Mouse (Mus musculus): ENCODE data around the gene Kifc5b. TPM values are rescaled to one million over a fixed set of nuclear protein-coding genes. Genes with fewer than 3 reads are reported as not detected.

Kifc5b gene
- polyA plus RNA-seq, 1 experiment from 2014 or later, result 2.6 TPM

DNA sequence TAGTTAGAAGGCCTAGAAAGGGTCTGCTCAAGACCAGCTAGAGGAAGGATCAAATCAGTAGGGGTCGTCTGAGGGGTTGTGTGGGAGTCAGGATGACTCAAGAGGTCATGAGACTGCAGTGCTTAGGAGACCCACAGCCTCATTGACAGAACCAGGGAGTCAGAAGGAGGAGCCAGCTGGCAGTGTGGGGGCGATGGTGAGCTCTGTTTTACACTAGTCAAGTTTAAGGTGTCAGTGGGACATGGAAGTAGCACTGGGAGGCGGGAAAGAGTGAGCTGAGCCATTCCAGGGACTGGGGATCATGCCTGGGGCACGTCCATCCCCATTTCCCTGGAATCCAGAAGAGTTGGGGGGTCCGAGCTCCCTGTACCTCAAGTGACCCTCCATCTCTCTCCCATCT is 42.0 kb downstream of the Kifc5b start:
- no peak for ATAC-seq
- WGBS, result 76% methylated on average over 4 of the region's 5 CpGs
- Histone ChIP-seq H3K36me3 (ENCODE audit: control insufficient read depth, insufficient read depth, low read length) (peaks cover 60% of the 10 kb centered on the region), H3K9ac (ENCODE audit: low read depth, low read length) (no peak overlapping the region), H3K4me2 (ENCODE audit: low read length) (no peak overlapping the region), H3K4me3 (ENCODE audit: low read length) (no peak overlapping the region), H3K4me1 (ENCODE audit: control insufficient read depth, insufficient read depth, low read depth, low read length) (peaks cover 1% of the 10 kb centered on the region; the same call in 1 of the 2 replicates), H3K27me3 (replicated peaks; ENCODE audit: control insufficient read depth, insufficient read depth, low read length) (no peaks in the 10 kb centered on the region), H3K27ac (ENCODE audit: low read depth, low read length) (no peak overlapping the region), H3K9me3 (ENCODE audit: control insufficient read depth, low read length) (no peaks in the 10 kb centered on the region)

DNA sequence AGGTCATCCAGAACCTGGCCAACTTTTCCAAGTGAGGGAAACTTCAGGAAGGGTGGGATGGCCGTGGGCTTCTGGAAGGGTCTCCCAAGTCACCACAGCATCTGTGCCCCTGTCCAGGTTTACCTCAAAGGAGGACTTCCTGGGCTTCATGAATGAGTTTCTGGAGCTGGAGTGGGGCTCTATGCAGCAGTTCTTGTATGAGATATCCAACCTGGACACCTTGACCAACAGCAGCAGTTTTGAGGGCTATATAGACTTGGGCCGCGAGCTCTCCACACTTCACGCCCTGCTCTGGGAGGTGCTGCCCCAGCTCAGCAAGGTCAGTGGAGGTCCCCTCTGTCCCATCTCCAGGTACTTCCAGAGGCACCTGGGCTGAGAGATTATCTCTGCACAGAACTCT is 42.9 kb downstream of the Kifc5b start:
- no peak overlapping the region for H3K9ac ChIP-seq (ENCODE audit: low read depth, low read length)
- H3K4me3 ChIP-seq (ENCODE audit: low read length), result no peak overlapping the region
- no peaks in the 10 kb centered on the region for H3K9me3 ChIP-seq (ENCODE audit: control insufficient read depth, low read length)
- no peak overlapping the region for H3K4me2 ChIP-seq (ENCODE audit: low read length)
- no peak overlapping the region for H3K27ac ChIP-seq (ENCODE audit: low read depth, low read length)
- H3K27me3 ChIP-seq (replicated peaks; ENCODE audit: control insufficient read depth, insufficient read depth, low read length), result no peaks in the 10 kb centered on the region
- ATAC-seq, result no peak
- H3K4me1 ChIP-seq (ENCODE audit: control insufficient read depth, insufficient read depth, low read depth, low read length), result no peaks in the 10 kb centered on the region
- peaks cover 63% of the 10 kb centered on the region for H3K36me3 ChIP-seq (ENCODE audit: control insufficient read depth, insufficient read depth, low read length)
- WGBS, result 97% methylated on average over 4 of the region's 4 CpGs

DNA sequence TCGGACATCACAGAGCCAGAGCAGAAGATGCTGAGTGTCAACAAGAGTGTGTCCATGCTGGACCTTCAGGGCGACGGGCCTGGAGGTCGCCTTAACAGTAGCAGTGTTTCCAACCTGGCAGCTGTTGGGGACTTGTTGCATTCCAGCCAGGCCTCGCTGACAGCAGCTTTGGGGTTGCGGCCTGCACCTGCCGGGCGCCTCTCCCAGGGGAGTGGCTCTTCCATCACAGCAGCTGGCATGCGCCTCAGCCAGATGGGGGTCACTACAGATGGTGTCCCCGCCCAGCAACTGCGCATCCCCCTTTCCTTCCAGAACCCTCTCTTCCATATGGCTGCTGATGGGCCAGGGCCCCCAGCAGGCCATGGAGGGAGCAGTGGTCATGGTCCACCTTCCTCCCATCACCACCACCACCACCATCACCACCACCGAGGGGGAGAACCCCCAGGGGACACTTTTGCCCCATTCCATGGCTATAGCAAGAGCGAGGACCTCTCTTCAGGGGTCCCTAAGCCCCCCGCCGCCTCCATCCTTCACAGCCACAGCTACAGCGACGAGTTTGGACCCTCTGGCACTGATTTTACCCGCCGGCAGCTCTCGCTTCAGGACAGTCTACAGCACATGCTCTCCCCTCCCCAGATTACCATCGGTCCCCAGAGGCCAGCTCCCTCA is 44.8 kb downstream of the Kifc5b start:
- H3K9me3 ChIP-seq (ENCODE audit: control insufficient read depth, low read length), result no peaks in the 10 kb centered on the region
- peaks cover 67% of the 10 kb centered on the region for H3K36me3 ChIP-seq (ENCODE audit: control insufficient read depth, insufficient read depth, low read length)
- H3K4me3 ChIP-seq (ENCODE audit: low read length), result no peak overlapping the region
- ATAC-seq, result no peak
- no peaks in the 10 kb centered on the region for H3K4me1 ChIP-seq (ENCODE audit: control insufficient read depth, insufficient read depth, low read depth, low read length)
- H3K27me3 ChIP-seq (replicated peaks; ENCODE audit: control insufficient read depth, insufficient read depth, low read length), result no peaks in the 10 kb centered on the region
- no peak overlapping the region for H3K4me2 ChIP-seq (ENCODE audit: low read length)
- no peak overlapping the region for H3K27ac ChIP-seq (ENCODE audit: low read depth, low read length)
- WGBS, result 88% methylated on average over 21 of the region's 21 CpGs
- H3K9ac ChIP-seq (ENCODE audit: low read depth, low read length), result no peak overlapping the region

DNA sequence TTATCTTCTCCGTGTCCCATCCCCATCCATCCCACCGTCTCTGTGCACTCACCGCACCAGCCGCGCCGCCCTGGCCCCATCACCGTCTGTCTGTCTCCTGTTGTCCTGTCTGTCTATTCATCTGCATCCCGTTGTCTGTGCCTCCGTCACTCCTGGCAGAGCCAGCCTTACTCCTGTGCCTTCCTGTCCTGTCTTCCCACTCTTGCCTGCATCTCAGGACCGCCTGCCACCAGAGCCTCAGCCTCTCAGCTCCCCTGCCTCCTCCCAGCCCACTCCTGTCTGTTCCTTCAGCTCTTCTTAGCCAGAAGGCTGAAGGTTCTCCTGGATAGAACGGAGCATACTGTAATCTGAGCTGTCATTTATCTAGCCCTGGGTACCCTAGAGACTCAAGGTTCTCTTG is 50.1 kb downstream of the Kifc5b start:
- Histone ChIP-seq H3K4me1 (ENCODE audit: control insufficient read depth, insufficient read depth, low read depth, low read length) (peaks cover 5% of the 10 kb centered on the region), H3K4me3 (ENCODE audit: low read length) (no peak overlapping the region), H3K27ac (ENCODE audit: low read depth, low read length) (no peak overlapping the region), H3K9me3 (ENCODE audit: control insufficient read depth, low read length) (no peaks in the 10 kb centered on the region), H3K36me3 (ENCODE audit: control insufficient read depth, insufficient read depth, low read length) (peaks cover 36% of the 10 kb centered on the region), H3K9ac (ENCODE audit: low read depth, low read length) (no peak overlapping the region), H3K4me2 (ENCODE audit: low read length) (no peak overlapping the region), H3K27me3 (replicated peaks; ENCODE audit: control insufficient read depth, insufficient read depth, low read length) (no peaks in the 10 kb centered on the region)
- WGBS, result 90% methylated on average over 11 of the region's 11 CpGs
- no peak for ATAC-seq

DNA sequence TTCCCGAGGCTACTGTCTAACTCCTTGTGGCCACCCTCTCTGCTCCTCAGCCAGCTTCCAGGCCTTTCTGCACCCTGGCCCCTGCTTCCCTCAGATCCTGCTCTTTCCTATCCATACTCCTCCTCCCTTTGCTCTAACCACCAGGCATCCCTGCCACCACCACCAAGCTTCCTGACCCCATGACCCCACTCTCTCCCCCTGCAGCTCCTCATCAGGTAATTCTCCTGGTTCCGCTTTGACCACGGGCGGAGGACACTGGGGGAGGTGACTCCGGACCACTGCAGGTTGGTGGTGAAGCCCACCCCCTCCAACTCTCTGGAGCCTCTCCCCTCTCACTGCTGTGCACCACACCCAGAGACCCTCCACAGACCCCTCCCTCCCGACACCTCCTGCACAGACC is 50.6 kb downstream of the Kifc5b start:
- WGBS, result 85% methylated on average over 6 of the region's 6 CpGs

DNA sequence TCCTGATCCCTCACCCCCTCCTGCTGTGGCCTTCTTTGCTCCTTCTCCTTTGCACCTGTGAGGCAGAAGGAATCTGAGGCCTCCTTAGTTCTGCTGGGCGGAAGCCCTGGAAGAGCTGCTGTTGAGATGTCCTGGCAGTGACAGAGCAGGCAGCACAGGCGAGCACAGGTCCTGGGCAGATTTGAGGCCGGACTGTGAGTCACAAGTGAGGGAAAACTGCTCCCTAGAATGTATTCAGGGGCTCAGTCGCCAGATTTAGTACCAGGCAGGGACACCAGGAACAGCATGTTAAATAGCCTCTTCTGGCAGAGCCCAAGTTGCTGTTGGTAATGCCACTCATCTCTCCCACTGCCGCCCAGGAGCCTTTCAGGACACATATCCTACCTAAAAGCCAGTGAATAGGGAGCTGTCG is 51.3 kb downstream of the Kifc5b start:
- 74% methylated on average over 6 of the region's 6 CpGs for WGBS
- Histone ChIP-seq H3K4me1 (ENCODE audit: control insufficient read depth, insufficient read depth, low read depth, low read length) (peaks cover 10% of the 10 kb centered on the region), H3K27me3 (replicated peaks; ENCODE audit: control insufficient read depth, insufficient read depth, low read length) (no peaks in the 10 kb centered on the region), H3K27ac (ENCODE audit: low read depth, low read length) (no peak overlapping the region), H3K36me3 (ENCODE audit: control insufficient read depth, insufficient read depth, low read length) (peaks cover 26% of the 10 kb centered on the region), H3K9ac (ENCODE audit: low read depth, low read length) (no peak overlapping the region), H3K9me3 (ENCODE audit: control insufficient read depth, low read length) (no peaks in the 10 kb centered on the region), H3K4me3 (ENCODE audit: low read length) (no peak overlapping the region), H3K4me2 (ENCODE audit: low read length) (no peak overlapping the region)
- ATAC-seq, result no peak

More for the DNA sequence above, 50.6 kb downstream of the Kifc5b start:
- Histone ChIP-seq H3K9me3 (ENCODE audit: control insufficient read depth, low read length) (no peaks in the 10 kb centered on the region), H3K4me3 (ENCODE audit: low read length) (no peak overlapping the region), H3K27ac (ENCODE audit: low read depth, low read length) (no peak overlapping the region), H3K36me3 (ENCODE audit: control insufficient read depth, insufficient read depth, low read length) (peaks cover 31% of the 10 kb centered on the region), H3K9ac (ENCODE audit: low read depth, low read length) (no peak overlapping the region), H3K4me2 (ENCODE audit: low read length) (no peak overlapping the region), H3K4me1 (ENCODE audit: control insufficient read depth, insufficient read depth, low read depth, low read length) (peaks cover 10% of the 10 kb centered on the region), H3K27me3 (replicated peaks; ENCODE audit: control insufficient read depth, insufficient read depth, low read length) (no peaks in the 10 kb centered on the region)
- no peak for ATAC-seq

DNA sequence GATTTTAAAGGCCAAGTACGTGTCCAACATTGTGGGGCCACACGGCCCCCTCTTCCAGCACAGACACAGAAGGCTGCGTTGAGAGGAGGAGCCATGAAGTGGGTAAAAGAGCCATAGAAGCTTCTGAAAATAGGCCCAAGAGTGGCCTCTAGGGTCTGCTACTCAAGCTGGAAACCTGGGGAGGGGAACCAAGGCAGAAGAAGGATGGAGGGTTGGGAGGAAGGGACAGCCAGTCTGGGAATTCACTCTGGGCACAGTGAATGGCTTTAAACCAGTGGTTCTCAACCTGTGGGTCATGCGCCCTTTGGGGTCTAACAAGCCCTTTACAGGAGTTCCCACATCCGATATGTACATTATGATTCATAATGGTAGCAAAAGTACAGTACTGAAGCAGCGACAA is 52.4 kb downstream of the Kifc5b start:
- no peak overlapping the region for H3K27ac ChIP-seq (ENCODE audit: low read depth, low read length)
- H3K9me3 ChIP-seq (ENCODE audit: control insufficient read depth, low read length), result no peaks in the 10 kb centered on the region
- H3K4me3 ChIP-seq (ENCODE audit: low read length), result no peak overlapping the region
- no peak overlapping the region for H3K9ac ChIP-seq (ENCODE audit: low read depth, low read length)
- 86% methylated on average over 6 of the region's 6 CpGs for WGBS
- H3K36me3 ChIP-seq (ENCODE audit: control insufficient read depth, insufficient read depth, low read length), result peaks cover 23% of the 10 kb centered on the region
- no peak overlapping the region for H3K4me2 ChIP-seq (ENCODE audit: low read length)
- H3K27me3 ChIP-seq (replicated peaks; ENCODE audit: control insufficient read depth, insufficient read depth, low read length), result no peaks in the 10 kb centered on the region
- H3K4me1 ChIP-seq (ENCODE audit: control insufficient read depth, insufficient read depth, low read depth, low read length), result peaks cover 18% of the 10 kb centered on the region
- no peak for ATAC-seq

DNA sequence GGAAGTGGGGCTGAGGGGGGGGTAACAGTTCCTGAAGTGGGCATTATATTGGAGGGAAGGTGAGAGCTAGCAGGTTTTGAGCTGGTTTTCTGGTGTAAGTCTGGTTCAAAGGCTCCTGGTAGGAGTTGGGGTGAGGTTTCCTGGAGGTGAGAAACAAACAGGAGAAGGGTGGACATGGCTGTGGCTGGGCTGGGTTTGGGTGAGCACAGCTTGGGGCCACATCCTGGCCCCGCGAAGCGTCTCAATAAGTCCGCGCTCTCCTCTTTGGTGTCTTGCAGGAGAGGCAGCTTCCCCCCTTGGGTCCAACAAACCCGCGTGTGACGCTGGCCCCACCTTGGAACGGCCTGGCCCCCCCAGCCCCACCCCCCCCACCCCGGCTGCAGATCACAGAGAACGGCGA is 53.3 kb downstream of the Kifc5b start:
- H3K4me2 ChIP-seq (ENCODE audit: low read length), result no peak overlapping the region
- 66% methylated on average over 6 of the region's 12 CpGs for WGBS
- peaks cover 22% of the 10 kb centered on the region for H3K36me3 ChIP-seq (ENCODE audit: control insufficient read depth, insufficient read depth, low read length)
- H3K27ac ChIP-seq (ENCODE audit: low read depth, low read length), result no peak overlapping the region
- H3K9ac ChIP-seq (ENCODE audit: low read depth, low read length), result no peak overlapping the region
- no peak for ATAC-seq
- H3K4me1 ChIP-seq (ENCODE audit: control insufficient read depth, insufficient read depth, low read depth, low read length), result peaks cover 22% of the 10 kb centered on the region
- no peak overlapping the region for H3K4me3 ChIP-seq (ENCODE audit: low read length)
- H3K27me3 ChIP-seq (replicated peaks; ENCODE audit: control insufficient read depth, insufficient read depth, low read length), result no peaks in the 10 kb centered on the region
- no peaks in the 10 kb centered on the region for H3K9me3 ChIP-seq (ENCODE audit: control insufficient read depth, low read length)

DNA sequence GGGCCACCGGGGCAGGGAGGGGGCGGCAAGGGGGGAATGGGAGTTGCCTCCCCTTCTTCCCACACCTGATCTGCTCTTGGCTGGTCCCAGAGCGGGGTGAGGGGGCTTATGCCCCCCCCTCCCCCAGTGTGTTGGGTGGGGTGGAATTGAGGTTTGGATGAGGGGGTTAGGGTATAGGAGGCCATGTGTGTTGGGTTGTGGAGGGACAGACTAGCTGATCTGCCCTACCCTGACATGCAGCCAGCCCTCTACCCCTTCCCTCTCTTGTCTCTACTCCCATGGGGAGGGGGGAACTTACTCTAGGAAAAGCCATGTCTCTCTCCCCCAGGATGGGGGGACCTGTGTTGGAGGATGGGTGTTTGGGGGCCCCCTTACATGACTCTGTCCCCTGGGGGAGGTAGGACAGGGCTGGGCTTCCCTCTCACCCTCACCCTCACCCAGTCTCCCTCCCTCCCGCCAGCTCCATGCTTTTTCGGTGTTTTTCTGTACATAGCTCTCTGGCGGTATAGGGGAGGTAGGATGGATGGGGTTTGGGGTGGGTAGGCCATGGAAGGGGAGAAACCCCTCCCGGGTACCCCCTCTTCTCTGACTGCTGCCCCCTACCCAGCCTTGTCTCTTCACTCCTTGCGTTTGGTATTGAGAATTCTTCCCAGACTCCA is 54.5 kb downstream of the Kifc5b start:
- no peak for ATAC-seq
- Histone ChIP-seq H3K9ac (ENCODE audit: low read depth, low read length) (no peak overlapping the region), H3K4me1 (ENCODE audit: control insufficient read depth, insufficient read depth, low read depth, low read length) (peaks cover 31% of the 10 kb centered on the region), H3K4me3 (ENCODE audit: low read length) (no peak overlapping the region; the same call in 1 of the 2 replicates), H3K27ac (ENCODE audit: low read depth, low read length) (no peak overlapping the region; the same call in 1 of the 2 replicates), H3K9me3 (ENCODE audit: control insufficient read depth, low read length) (no peaks in the 10 kb centered on the region), H3K27me3 (replicated peaks; ENCODE audit: control insufficient read depth, insufficient read depth, low read length) (no peaks in the 10 kb centered on the region), H3K4me2 (ENCODE audit: low read length) (no peak overlapping the region; the same call in 1 of the 2 replicates), H3K36me3 (ENCODE audit: control insufficient read depth, insufficient read depth, low read length) (peaks cover 19% of the 10 kb centered on the region)
- 58% methylated on average over 8 of the region's 8 CpGs for WGBS

Measured in hindbrain, embryonic 16.5 days (tissue).